Mouse (Mus musculus): ENCODE measurements around the gene Znrf1.
"Not testable (repeated sequence)": the region's sequence is repeated elsewhere in the genome, so short reads cannot be mapped to it uniquely, and the experiment has no call there.

Znrf1 gene

DNA sequence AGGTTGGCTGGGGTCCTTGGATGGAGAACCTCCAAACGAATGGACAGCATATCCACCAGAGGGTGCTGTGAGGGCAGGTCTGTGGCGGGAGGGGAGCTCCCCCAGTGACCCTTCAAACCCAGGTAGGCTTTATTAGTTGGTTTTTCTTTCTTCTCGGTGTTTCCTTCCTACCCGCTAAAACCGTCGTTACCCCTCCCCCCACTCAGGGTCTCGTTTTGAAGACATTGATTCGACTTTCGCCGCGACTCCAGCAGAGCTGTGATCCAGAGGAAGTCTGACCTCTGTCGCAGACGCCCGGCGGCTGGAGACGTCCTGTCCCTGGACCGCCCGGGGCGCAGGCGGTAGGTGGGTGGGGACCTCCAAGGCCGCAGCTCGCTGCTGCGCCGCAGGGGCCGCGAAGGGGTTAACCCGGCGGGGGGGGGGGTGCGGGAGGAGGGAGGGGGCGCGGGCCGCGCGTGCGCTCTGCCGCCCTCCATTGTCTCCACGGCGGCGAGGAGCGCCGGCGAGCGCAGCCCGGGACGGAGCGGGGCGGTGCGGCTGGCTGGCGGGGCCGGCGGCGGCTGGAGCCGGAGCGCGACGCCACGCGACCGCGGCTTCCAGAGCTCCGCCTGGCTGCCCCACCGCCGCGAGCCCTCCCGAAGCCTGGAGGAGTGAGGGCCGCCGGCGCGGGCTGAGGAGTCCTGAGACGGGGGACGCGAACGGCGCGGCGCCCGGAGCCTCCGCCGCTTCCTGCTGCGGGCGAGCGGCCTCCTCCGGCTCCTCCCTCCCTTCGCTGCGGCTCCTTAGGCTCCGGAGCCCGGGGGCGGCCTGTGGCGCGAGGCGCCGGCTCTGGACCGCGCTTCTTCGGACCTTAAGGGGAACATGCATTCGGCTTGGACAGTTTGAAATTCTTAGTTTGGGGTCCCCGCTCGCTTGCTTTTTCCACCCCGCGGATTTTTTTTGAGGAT is at the start of gene Znrf1:
Gene Znrf1 (plus strand): TSS at position 67 of the 947 bp plus-strand sequence.
- peak; percentile 88 for DNase-seq

DNA sequence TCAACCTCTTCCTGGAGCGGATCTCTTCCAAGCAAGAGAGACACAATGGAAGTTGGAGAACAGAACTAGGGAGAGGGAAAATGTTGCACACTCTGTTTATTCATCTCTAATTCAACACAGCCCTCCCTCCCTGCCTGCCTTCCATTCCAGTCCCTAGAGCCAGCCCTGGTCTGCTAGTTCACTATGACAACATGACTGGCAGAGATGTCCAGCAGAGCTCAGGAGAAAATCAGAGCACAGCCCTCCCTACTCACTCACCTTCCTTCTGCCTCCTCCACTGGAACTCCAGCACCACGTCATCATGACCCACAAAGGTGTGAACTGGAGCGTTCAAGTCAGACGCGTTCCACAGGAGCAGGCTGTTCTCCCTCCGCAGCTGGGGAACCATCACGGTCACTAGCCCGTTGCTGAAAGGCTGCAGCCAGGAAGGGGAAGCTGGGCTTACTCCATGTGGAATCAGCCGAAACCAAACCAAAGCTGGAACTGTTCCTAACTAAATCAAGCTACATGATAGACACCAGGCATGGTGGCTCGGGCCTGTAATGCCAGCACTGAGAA is 45.8 kb upstream of the Znrf1 start:
- DNase-seq: peak; percentile 28

DNA sequence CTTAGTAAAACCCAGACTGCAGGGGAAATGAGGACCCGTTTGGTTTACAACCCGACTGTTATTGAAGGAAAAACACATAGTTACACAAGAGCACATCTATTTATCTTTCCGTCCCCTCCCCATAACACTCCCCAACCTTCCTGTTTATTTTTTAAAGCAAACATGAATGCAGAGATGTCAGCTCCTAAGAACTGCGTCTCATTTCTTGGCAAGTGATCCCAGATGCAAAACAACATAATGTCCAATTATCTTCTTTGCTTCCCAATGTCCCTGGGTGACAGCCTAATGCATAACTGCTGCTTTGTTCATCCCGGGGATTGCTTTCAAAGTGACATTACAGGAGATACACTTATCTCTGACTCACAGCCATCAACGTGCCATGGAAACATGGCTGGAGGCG is 44.7 kb upstream of the Znrf1 start:
- DNase-seq: no peak

DNA sequence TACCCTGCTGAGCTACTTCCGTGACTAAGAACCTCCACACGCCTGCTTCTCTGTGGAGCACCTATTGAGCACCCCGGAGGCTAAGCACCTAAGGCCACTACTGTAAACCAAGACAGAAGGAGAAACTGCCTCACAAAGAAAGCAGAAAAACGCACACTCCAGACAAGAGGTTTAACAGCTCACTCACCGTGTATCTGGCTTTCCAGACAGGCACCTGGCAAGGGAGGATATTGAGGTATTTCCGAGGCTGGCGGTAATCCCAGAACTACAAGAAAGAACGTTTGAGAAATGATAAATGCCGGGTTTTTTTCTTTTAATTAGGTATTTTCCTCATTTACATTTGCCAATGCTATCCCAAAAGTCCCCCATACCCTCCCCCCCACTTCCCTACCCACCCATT is 43.4 kb upstream of the Znrf1 start:
- DNase-seq: no peak

DNA sequence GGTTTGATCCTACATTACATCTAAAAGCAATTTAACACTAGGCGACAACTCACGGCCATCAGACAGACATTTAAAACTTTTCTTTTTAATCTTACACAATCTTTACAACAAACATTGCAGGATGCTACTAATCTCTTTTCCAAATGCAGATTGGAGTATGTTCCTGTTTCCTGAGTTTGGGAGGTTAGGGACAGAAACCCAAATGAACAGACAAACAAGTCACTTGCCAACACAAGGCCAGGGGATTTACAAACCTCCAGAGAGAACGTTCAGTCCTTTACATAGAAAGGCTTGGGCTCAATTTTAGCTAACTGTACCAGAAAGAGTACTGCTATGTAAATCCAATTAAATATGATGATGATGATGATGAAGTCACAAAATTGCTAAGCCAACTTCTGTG is 42.7 kb upstream of the Znrf1 start:
- no peak for DNase-seq

DNA sequence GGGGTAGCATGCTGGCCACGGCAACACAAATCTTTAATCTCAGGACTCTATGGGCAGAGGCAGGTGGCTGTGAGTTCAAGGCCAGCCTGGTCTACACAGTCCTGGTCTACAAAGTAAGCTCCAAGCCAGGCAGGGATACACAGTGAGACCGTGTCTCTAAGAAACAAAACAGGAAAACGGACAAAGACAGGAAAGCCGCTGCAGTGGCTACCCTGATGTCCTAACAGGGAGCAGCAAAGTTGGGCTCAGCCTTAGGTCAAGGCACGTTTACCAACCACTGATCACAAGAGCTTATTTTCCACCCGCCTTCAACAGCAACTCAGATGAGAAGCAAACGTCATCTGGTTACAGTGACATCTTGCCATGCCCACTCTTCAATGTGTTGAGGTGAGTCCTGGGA is 39.6 kb upstream of the Znrf1 start:
- no peak for DNase-seq

DNA sequence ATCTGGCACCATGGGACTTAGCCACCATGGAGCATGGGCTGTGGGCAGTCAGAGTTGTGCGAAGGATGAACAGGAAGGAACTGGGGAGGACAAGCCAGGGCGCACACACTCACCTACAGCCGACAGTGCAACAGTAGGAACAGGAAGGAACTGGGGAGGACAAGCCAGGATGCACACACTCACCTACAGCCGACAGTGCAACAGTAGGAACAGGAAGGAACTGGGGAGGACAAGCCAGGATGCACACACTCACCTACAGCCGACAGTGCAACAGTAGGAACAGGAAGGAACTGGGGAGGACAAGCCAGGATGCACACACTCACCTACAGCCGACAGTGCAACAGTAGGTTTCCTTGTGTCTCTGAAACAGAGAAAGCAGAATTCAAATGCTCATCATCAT is 37.6 kb upstream of the Znrf1 start:
- DNase-seq: not testable (repeated sequence)

DNA sequence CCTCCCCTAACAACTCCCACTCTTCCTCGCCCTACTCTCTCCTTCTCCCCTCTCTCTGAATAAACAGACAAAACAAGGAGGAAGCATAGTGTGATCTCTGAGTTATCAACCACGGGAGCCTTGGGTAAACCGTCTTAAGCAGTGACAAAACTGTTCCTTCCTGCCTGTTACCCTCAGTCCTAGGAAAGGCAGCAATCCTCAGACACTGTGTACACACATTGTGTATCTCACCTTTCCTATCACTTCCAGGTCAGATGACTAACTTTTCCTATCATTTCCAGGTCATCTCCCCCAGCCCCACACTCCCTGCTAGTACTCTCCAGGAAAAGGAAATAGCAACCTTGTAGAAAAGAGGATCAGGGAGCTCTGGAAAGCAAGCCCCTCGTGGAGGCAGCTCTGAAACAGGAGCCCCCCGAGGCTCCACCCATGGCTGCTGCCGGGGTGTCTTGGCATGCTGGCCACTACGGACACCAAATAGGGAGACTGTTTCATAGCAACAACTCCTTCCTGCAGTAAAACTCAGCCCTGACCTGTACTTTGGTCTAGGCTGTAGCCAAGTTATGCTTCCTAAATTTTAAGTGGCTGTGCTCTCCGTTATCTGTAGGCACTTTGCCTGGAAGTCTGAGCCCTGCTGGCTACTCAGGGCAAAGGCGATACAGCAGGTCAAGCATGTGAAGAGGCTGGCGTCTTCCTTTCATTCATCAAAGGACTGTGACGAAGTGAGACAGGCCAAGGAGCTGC is 34.0 kb upstream of the Znrf1 start:
- DNase-seq: no peak

DNA sequence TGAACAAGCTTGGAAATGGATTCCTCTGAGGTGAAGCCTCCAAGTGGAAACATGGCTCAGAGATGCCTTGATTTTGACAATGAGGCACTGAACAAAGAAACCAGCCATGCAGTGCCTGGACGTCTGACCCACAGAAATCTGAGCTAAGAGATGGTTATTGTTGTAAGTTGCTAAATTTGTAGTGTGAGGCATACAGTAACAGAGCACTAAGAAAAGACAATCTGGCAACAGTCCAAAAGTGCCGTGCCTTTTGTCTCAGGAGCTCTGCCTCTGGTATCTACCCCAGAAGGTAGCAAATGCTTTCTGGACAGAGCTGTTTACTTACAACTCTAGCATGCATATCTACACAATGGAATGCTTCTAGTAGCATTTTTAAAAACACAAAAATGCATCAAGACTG is 27.3 kb upstream of the Znrf1 start:
- DNase-seq: no peak

DNA sequence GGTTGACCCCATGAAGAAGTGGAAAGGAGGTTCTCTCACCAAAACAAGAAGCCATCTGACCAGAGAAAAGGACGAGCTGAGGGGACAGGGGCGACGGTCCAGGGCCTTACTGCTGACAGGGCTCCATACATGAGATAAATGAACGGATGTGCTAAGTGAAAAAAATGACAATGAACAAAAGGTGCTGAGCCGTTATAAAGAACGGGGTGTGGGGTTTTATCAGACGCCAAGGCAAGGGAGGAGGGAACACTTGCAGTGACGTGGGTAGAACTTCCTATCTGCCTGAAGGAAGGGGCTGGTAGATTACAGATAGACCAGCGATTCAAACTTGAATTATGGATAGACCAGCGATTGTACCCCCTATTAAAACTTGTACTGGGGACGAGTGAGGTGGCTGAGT is 26.6 kb upstream of the Znrf1 start:
- no peak for DNase-seq

DNA sequence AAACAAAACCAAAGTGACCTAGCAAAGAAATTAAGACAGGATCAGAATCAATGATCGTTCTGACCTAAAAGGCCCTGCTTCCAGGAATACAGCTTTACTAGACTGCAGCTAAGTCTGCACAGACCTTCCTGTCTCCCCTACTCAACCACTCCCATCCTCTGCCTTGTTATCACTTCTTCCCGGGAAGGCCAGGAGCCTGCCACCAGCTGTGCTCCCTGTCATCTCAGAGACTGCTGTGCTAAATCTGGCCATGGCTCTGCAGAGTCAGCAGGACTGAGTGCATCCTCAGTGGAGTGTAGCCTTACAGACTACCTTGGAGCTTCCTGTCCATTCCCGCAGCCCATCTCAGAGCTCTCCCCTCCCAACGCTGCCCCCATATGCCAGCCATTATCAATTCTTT is 25.5 kb upstream of the Znrf1 start:
- peak; percentile 28 for DNase-seq

DNA sequence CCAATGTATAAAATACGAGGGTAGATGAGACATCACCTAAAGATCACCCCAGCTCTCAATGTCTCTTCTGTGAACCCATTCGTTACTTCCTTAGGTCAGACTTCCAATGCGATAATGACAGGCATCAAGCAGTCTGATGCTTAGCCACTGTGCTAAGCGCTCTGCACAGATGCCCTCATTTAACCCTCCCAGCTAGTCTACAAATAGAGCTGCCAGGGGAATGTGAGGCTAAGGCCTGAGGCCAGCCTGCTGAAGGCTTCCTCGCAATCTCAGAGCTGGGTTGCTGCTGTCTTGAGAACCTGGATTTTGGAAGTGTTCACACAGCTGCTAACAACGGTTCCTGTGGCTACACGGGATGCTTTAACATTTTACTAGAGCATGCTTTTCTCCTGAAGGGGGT is 23.0 kb upstream of the Znrf1 start:
- DNase-seq: no peak

DNA sequence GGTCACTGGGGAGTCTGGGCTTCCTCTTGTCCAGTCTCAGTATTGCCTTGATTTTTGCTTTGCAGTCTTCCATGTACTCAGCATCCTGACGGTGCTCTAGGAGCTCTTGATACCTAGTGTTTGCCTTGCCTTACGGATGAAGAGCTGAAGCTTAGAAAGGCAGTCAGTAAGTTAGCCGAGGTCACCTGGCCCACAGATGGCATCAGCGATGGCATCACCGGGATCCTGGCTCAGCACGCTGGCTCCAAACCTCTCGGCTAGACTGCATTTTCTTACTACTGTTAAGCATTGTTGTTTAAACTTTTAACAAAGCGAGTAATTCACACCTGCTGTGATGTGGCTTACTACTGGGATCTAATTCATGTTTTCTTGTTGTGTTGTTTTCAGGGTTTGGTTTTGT is 22.5 kb upstream of the Znrf1 start:
- no peak for DNase-seq

DNA sequence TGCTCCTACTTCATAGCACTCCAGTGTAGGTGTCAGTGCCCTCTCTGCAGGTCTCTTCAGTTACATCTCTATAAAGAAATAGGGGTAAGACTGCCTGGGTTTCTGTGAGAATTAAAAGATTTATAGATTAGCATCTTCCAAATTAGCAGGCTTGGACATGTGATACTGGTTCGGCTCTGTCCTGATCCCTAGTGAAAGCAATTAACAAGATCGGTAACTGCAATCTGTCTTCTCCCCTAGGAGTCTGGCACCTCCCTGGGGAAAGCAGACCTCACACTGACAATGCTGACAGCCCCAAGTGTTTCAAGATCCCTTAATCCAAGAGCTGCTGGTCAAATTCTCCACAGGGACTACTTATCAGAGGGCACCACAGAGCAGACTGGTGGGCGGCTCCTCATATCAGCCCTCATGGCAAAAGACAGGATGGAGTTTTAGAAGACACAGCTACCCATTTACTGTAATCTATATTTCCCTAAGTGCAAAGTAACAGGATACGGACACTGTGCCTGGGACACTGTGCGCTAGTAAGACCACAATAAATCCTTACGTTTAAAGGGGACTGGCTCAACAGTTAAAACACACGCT is 19.4 kb upstream of the Znrf1 start:
- no peak for DNase-seq

DNA sequence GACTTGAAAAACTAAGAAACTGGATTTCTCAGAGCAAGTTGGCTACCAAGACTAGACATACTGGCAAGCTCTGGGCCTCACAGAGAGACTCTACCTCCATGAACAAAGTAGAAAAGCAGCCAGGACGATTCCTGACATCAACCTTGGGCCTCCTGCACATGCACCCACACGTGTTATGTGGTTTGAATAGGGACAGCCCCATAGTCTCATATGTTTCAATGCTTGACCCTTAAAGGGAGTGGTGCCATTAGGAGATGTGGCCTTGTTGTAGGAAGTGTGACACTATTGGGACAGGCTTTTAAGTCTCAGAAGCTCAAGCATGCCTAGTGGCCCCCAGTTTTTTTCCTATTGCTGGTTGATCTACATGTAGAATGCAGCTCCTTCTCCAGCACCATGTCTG is 18.4 kb upstream of the Znrf1 start:
- DNase-seq: no peak

DNA sequence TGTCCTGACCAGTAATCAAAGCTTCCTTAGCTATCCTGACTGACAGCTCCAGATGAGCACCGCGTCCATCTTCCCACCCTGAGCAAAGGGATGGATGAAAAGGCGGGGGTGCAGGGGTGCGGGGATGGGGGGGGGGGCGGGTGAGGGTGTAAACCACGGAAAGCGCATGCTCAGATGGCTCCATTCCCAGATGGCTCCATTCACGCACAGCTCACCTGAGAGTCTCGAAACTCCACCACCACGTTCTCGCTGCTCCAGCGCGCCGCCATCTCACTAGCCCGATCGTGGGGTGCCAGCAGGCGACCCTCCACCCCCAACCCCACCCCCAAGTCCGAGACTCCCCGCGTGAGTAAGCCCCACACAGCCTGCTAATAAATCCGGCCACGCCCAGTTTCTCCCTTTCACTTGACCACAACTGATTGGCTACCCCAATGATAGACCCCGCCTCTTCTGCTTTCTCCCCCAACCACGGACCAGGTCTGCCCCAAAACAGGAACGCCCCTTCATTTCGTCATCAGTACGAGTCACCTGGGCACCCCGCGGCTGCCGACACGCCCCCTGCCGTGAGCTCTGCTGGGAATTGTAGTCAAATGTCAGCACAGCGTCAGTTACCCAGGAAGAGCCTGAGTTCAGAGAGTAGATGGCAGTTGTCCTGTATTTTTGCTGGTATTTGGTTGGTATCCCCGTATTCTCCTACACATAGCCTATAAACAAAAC is 14.0 kb upstream of the Znrf1 start, which contains the start of gene Wdr59:
Gene Wdr59 (minus strand): TSS at position 380 of the 717 bp plus-strand sequence.
- DNase-seq: peak; percentile 98

DNA sequence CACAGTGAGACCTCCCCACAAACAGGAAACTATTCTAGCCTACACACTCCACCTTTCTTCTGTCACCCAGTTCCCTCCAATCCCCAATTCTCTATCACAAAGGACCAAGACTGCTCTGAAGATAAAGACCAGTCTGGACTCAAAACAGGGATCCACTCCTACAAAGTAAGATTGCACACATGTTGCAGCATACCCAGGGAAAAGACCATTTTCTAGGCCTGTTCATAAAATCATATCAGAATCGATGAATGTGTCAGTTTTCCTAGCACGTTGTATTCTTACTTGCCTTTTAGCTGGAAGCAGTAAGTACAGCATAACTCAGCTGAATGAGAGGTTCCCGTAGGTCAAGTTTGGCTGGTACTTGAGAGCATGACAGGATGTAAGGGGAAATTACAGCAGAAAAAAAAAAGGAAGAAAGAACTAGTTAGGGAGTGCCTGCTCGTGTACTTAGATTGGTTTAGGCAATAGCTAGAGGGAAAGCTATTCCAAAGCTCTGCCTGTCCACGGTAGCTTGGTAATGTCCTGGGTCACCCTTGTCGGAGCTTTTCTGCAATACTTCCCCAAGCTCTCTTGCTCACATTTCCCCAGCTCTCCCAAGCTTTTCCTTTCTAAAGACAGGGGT is 9.4 kb upstream of the Znrf1 start:
- DNase-seq: no peak

DNA sequence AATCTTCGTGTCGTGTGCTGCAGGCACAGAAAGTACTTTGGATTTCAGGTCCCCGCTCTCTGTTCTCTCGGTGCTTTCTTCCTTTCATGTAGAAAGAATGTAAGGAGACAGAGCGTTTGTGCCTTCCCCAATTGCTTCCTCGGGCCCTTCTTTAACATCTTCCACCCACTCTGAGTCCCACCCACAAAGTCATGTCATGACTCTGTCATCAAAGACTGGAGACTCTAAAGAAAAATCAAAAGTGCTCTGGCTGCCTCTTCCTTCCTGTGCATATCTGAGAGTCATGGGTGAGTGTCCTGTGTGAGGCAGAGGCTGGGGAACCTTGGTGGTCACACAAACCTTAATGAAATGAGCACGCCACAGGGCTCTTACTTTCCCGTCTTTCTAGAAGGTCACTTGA is 8.7 kb upstream of the Znrf1 start:
- no peak for DNase-seq

DNA sequence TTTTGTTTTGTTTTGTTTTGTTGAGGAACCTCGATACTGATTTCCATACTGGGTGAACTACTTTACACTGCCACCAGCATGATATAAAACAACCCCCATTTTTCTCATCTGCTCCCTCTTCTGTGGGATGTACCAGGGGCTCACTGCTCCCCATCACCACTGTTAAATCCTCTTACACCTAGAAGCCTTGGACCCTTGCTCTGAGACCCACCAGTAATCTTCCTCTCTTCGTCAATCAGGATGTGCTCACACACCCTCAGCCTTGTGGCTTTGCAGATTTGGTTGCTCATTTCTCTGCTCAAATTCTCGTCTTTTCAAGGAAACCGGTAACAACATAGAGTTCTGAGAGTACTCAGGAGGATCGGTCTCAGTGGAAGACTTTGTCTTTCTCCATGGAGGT is 7.8 kb upstream of the Znrf1 start:
- no peak for DNase-seq

DNA sequence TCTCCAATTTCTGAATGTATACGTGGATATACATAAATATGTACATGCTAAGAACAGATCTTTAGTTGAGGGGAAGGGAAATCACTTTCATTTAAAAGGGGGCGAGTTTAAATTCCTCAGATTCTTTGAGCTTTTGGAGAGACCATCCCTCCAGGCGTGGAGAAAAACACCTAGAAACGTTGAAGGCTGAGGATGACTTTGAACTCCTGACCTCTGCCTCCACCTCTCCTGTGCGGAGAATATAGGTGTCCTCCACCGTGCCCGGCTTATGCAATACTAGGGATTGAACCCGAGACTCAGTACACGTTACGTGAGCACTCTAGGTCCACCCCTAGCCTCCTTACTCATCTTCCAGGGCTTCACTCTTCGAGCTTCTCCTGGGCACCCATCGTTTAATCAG is 4.7 kb upstream of the Znrf1 start:
- DNase-seq: no peak

DNA sequence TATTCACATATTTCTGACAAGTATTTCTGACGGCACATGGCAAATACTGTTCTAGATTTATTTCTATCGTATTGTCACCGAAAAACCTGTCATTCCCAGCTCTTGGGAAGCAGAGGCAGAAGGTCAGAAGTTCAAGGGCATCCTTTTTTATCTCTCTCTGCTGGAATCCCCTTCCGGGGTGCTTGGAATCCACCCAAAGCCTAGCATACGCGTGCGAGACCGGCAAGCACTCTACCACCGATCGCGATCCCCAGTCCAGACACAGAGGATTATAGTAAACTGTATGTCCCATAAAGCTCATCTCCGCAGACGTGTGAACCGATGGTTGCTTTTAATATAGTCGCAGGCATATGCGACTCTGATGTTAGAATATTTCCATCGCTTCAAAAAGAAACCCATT is 4.3 kb upstream of the Znrf1 start:
- no peak for DNase-seq

DNA sequence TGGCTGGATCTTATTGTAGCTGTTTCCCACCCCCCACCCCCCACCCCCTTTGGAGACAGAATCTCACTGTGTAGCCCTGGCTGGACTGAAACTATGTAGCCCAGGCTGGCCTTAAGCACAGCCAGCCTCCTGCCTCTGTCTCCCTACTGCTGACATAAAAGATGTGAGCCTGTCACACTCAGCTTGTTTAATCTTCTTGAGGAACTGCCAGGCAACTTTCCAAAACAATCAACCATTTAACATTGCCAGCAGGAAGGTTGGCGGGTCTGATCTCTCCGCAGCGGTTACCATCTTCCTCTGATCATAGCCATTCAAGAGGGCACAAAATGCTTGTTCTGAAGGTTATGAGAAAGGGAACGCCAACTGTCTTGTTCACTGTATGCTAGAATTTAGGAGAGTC is 2.4 kb upstream of the Znrf1 start:
- no peak for DNase-seq

Data from kidney, postnatal 10 days (tissue).